In genomic region chr9:64087461-64088235, GRCm38 (mm10) we compare ENCODE assay signal across 9 mouse cellular contexts. TPM values are rescaled to one million over a fixed set of nuclear protein-coding genes. Genes with fewer than 3 reads are reported as not detected.
DNase-seq lines count a peak whose midpoint lies in the region; ATAC-seq and TF ChIP-seq lines count a peak whose summit lies in the region.
"Had no signal": no experiment of that assay in that cellular context is flagged by ENCODE, and none has a peak within 500 bp of the region (broad histone marks: within the 10 kb centered on the region; RNA-seq: fewer than 3 reads in every experiment).

No protein-coding gene starts in this region.

- H3K36me3 ChIP-seq in embryonic facial prominence, embryonic 14.5 days (ENCODE audit: control insufficient read depth, insufficient read depth, low read length), result no peaks in the 10 kb centered on the region
- H3K36me3 ChIP-seq in heart, embryonic 12.5 days, result no peaks in the 10 kb centered on the region
- H3K36me3 ChIP-seq in liver, embryonic 14.5 days (replicated peaks; ENCODE audit: control insufficient read depth, insufficient read depth, low read depth), result no peaks in the 10 kb centered on the region
- H3K36me3 ChIP-seq in thymus, adult 2 months (ENCODE audit: control insufficient read depth, insufficient read depth, low read length), result no peaks in the 10 kb centered on the region

- peak; percentile 38 for ATAC-seq in embryonic facial prominence, embryonic 14.5 days (ENCODE audit: low read depth)
- ATAC-seq in heart, embryonic 12.5 days (ENCODE audit: insufficient number of reproducible peaks, low FRiP score), result peak; percentile 12; the same call in 1 of the 2 replicates
- peak; percentile 24; the same call in 1 of the 2 replicates for ATAC-seq in liver, embryonic 14.5 days (ENCODE audit: insufficient read depth)

- 60% methylated on average over 5 of the region's 5 CpGs for WGBS in bone marrow, adult 2 months
- 47% methylated on average over 5 of the region's 5 CpGs for WGBS in embryonic facial prominence, embryonic 14.5 days
- 38% methylated on average over 5 of the region's 5 CpGs for WGBS in heart, embryonic 12.5 days
- 48% methylated on average over 5 of the region's 5 CpGs for WGBS in liver, embryonic 14.5 days (ENCODE audit: insufficient replicate concordance)
- 70% methylated on average over 5 of the region's 5 CpGs for WGBS in thymus, adult 2 months

- H3K9ac ChIP-seq in embryonic facial prominence, embryonic 14.5 days (ENCODE audit: low read depth, low read length), result no peak overlapping the region
- peak overlapping the region; percentile 46; the same call in 1 of the 2 replicates for H3K9ac ChIP-seq in heart, embryonic 12.5 days
- H3K9ac ChIP-seq in liver, embryonic 14.5 days (replicated peaks), result no peak overlapping the region

- no peaks in the 10 kb centered on the region for H3K9me3 ChIP-seq in embryonic facial prominence, embryonic 14.5 days (ENCODE audit: control insufficient read depth, low read length)
- H3K9me3 ChIP-seq in heart, embryonic 12.5 days (replicated peaks), result no peaks in the 10 kb centered on the region
- H3K9me3 ChIP-seq in liver, embryonic 14.5 days (ENCODE audit: control insufficient read depth, low read length), result no peaks in the 10 kb centered on the region

- H3K4me2 ChIP-seq in embryonic facial prominence, embryonic 14.5 days (ENCODE audit: low read depth, low read length), result no peak overlapping the region
- no peak overlapping the region for H3K4me2 ChIP-seq in heart, embryonic 12.5 days
- no peak overlapping the region for H3K4me2 ChIP-seq in liver, embryonic 14.5 days (ENCODE audit: low read depth)

- no peaks in the 10 kb centered on the region for H3K27me3 ChIP-seq in embryonic facial prominence, embryonic 14.5 days (replicated peaks; ENCODE audit: control insufficient read depth, insufficient read depth, low read length)
- H3K27me3 ChIP-seq in heart, embryonic 12.5 days (replicated peaks), result no peaks in the 10 kb centered on the region
- H3K27me3 ChIP-seq in liver, embryonic 14.5 days (ENCODE audit: control insufficient read depth, insufficient read depth, low read length), result no peaks in the 10 kb centered on the region
- no peaks in the 10 kb centered on the region for H3K27me3 ChIP-seq in thymus, adult 2 months (ENCODE audit: control insufficient read depth, insufficient read depth, low read length)
- H3K27me3 ChIP-seq: megakaryocyte, embryonic 14.5 days had no signal

- TF ChIP-seq CTCF in bone marrow, adult 2 months (IDR thresholded peaks at IDR 0.05; ENCODE audit: control insufficient read depth, insufficient read depth, low read length), result peak; percentile 71
- peak; percentile 99 for TF ChIP-seq CTCF in liver, embryonic 14.5 days (IDR thresholded peaks at IDR 0.05; ENCODE audit: low read depth)
- TF ChIP-seq CTCF in thymus, adult 2 months (IDR thresholded peaks at IDR 0.05; ENCODE audit: borderline replicate concordance, control insufficient read depth, extremely low read depth, insufficient read depth, low read length, poor library complexity), result peak; percentile 52; the same call in 1 of the 2 replicates

- H3K4me1 ChIP-seq in bone marrow, adult 2 months (ENCODE audit: control insufficient read depth, insufficient read depth, low read length), result no peaks in the 10 kb centered on the region; the same call in 1 of the 2 replicates
- peaks cover 16% of the 10 kb centered on the region for H3K4me1 ChIP-seq in embryonic facial prominence, embryonic 14.5 days (ENCODE audit: control insufficient read depth, insufficient read depth, low read length)
- H3K4me1 ChIP-seq in heart, embryonic 12.5 days (replicated peaks), result peaks cover 61% of the 10 kb centered on the region
- peaks cover 39 to 46% of the 10 kb centered on the region in 2 experiments for H3K4me1 ChIP-seq in liver, embryonic 14.5 days (replicated peaks; ENCODE audit: control insufficient read depth in 2 of 2, insufficient read depth in 2 of 2, low read length in 1 of 2)
- no peaks in the 10 kb centered on the region for H3K4me1 ChIP-seq in thymus, adult 2 months (replicated peaks; ENCODE audit: control insufficient read depth, insufficient read depth, low read length)

- no peak for TF ChIP-seq POLR2A in bone marrow, adult 2 months (IDR thresholded peaks at IDR 0.05; ENCODE audit: borderline replicate concordance, control insufficient read depth, low read depth, low read length)
- TF ChIP-seq POLR2A in thymus, adult 2 months (IDR thresholded peaks at IDR 0.05; ENCODE audit: control insufficient read depth, extremely low read depth, insufficient read depth, low read length, poor library complexity), result no peak

- no peak; the same call in 1 of the 2 replicates for TF ChIP-seq EP300 in liver, embryonic 14.5 days (IDR thresholded peaks at IDR 0.05; ENCODE audit: low read depth)

- no peak overlapping the region for H3K4me3 ChIP-seq in bone marrow, adult 2 months (replicated peaks; ENCODE audit: control insufficient read depth, low read depth, low read length)
- no peak overlapping the region for H3K4me3 ChIP-seq in embryonic facial prominence, embryonic 14.5 days (ENCODE audit: low read depth, low read length)
- H3K4me3 ChIP-seq in heart, embryonic 12.5 days, result no peak overlapping the region
- no peak overlapping the region for H3K4me3 ChIP-seq in liver, embryonic 14.5 days (ENCODE audit: insufficient read depth in 1 of 2, low read depth in 2 of 2, low read length in 2 of 2)
- no peak overlapping the region for H3K4me3 ChIP-seq in thymus, adult 2 months (ENCODE audit: control insufficient read depth, insufficient read depth, low read length)
- H3K4me3 ChIP-seq: megakaryocyte, embryonic 14.5 days had no signal

- DNase-seq in ES-CJ7 (ENCODE audit: low read depth, low spot score), result peak; percentile 80
- DNase-seq in embryonic facial prominence, embryonic 14.5 days (ENCODE audit: low spot score), result peak; percentile 77
- peak; percentile 78 to 84 for DNase-seq in kidney, postnatal 4 days
- DNase-seq in liver, embryonic 14.5 days (ENCODE audit: low read depth in 3 of 3, low spot score in 3 of 3), result peak; percentile 61 to 72 (median 62)
- peak; percentile 55 for DNase-seq in ovary, postnatal 10 days (ENCODE audit: low spot score)
- peak; percentile 54 for DNase-seq in thymus, adult 2 months

- no peak overlapping the region for H3K27ac ChIP-seq in bone marrow, adult 2 months (ENCODE audit: control insufficient read depth, insufficient read depth, low read depth, low read length, poor library complexity)
- no peak overlapping the region for H3K27ac ChIP-seq in embryonic facial prominence, embryonic 14.5 days (replicated peaks; ENCODE audit: low read depth, low read length)
- H3K27ac ChIP-seq in heart, embryonic 12.5 days (ENCODE audit: poor library complexity, severe bottlenecking), result peak overlapping the region; percentile 96
- peak overlapping the region; percentile 15; the same call in 1 of the 2 replicates for H3K27ac ChIP-seq in liver, embryonic 14.5 days
- no peak overlapping the region for H3K27ac ChIP-seq in thymus, adult 2 months (ENCODE audit: control insufficient read depth, insufficient read depth, low read length)

RNA-seq across cellular contexts. Expression of gene Lctl, which starts 29.3 kb away (rescaled TPM):
- not detected in 2 replicates for polyA plus RNA-seq in bone marrow, adult 2 months (2011; ENCODE audit: insufficient read depth, insufficient read length, low replicate concordance, missing spikeins)
- polyA plus RNA-seq in embryonic facial prominence, embryonic 14.5 days (2014; fragmentation: Nextera tagmentation; extraction: Ambion mirVana), result not detected in 2 replicates
- polyA plus RNA-seq in heart, embryonic 12.5 days (2016; fragmentation: Nextera tagmentation; extraction: Ambion mirVana), result 0.14 TPM in 1 of 2 replicates, not detected in the other
- polyA plus RNA-seq in liver, embryonic 14.5 days (2012; rRNA removed), result 0.02 TPM in 1 of 2 replicates, not detected in the other
- polyA plus RNA-seq in liver, embryonic 14.5 days (2014; fragmentation: Nextera tagmentation; extraction: Ambion mirVana), result not detected in 2 replicates
- polyA plus RNA-seq in thymus, adult 2 months (2012; rRNA removed), result 1.4 and 2.7 TPM in 2 replicates

Comparison
In these comparisons a context has a peak if more than half of its experiments do, and no peak if none do; other contexts are left out.
1. H3K27ac ChIP-seq: peak in heart, embryonic 12.5 days (single experiment) and liver, embryonic 14.5 days (single experiment); none in bone marrow, adult 2 months (single experiment), embryonic facial prominence, embryonic 14.5 days (single experiment) and thymus, adult 2 months (single experiment).
2. Peak in every context shown above with its lines, with median percentiles within 50 percentile points of each other: DNase-seq, CTCF ChIP-seq and ATAC-seq.